Mouse (Mus musculus): Measurements from ENCODE around the gene Zik1. TPM values are rescaled to one million over a fixed set of nuclear protein-coding genes. Genes with fewer than 3 reads are reported as not detected.

Gene Zik1
- polyA plus RNA-seq, 2 experiments: 8.6 to 12.8 TPM

GRCm38 (mm10) chr7:10443031-10443430, 52.2 kb downstream of the Zik1 start, which contains the start of gene Vmn1r67:
TSS of gene Vmn1r67 (plus strand) at chr7:10443331.
- Histone ChIP-seq H3K27ac (replicated peaks; ENCODE audit: low read depth, low read length) (no peak within 1 kb of the TSS), H3K36me3 (ENCODE audit: control insufficient read depth, insufficient read depth, low read length) (no peaks in the 10 kb centered on the region)
- no peak for ATAC-seq (ENCODE audit: low FRiP score, low read depth)

More at GRCm38 (mm10) chr7:10443031-10443430, 52.2 kb downstream of the Zik1 start, which contains the start of gene Vmn1r67:
- H3K9me3 ChIP-seq (ENCODE audit: control insufficient read depth, low read length): 0 out of 2 replicates have a peak, but pooled peaks cover 3% of the 10 kb centered on the region
- no peak for DNase-seq (ENCODE audit: low spot score)
- H3K4me1 ChIP-seq (ENCODE audit: control insufficient read depth, insufficient read depth, low read length): no peaks in the 10 kb centered on the region
- no peak within 1 kb of the TSS for H3K4me3 ChIP-seq (replicated peaks; ENCODE audit: low read length)
- no peak within 1 kb of the TSS for H3K9ac ChIP-seq (ENCODE audit: low read depth, low read length, severe bottlenecking)
- H3K27me3 ChIP-seq (ENCODE audit: control insufficient read depth, insufficient read depth, low read length): no peaks in the 10 kb centered on the region
- no peak within 1 kb of the TSS for H3K4me2 ChIP-seq (replicated peaks; ENCODE audit: low read depth, low read length, severe bottlenecking)
- no peak for TF ChIP-seq POLR2A (IDR thresholded peaks at IDR 0.05; ENCODE audit: borderline replicate concordance, extremely low read depth, insufficient read depth, insufficient read length)

Other genes with a start within 250 kb of the Zik1 start
- gene Vmn1r66, start 217.4 kb downstream of the Zik1 start, polyA plus RNA-seq (2012; rRNA removed): not detected in 2 replicates
- gene Vmn1r66, start 217.4 kb downstream of the Zik1 start, polyA plus RNA-seq (2014; fragmentation: Nextera tagmentation; extraction: Ambion mirVana): not detected in 2 replicates
- not detected in 2 replicates for gene Vmn1r67, start 52.1 kb downstream of the Zik1 start, polyA plus RNA-seq (2012; rRNA removed)
- gene Vmn1r67, start 52.1 kb downstream of the Zik1 start, polyA plus RNA-seq (2014; fragmentation: Nextera tagmentation; extraction: Ambion mirVana): not detected in 2 replicates
- gene Vmn1r68, start 63.1 kb upstream of the Zik1 start, polyA plus RNA-seq (2012; rRNA removed): not detected in 2 replicates
- gene Vmn1r68, start 63.1 kb upstream of the Zik1 start, polyA plus RNA-seq (2014; fragmentation: Nextera tagmentation; extraction: Ambion mirVana): not detected in 2 replicates
- gene Vmn1r69, start 118.3 kb upstream of the Zik1 start, polyA plus RNA-seq (2012; rRNA removed): not detected in 2 replicates
- gene Vmn1r69, start 118.3 kb upstream of the Zik1 start, polyA plus RNA-seq (2014; fragmentation: Nextera tagmentation; extraction: Ambion mirVana): not detected in 2 replicates
- not detected in 2 replicates for gene Vmn1r70, start 136.1 kb upstream of the Zik1 start, polyA plus RNA-seq (2012; rRNA removed)
- not detected in 2 replicates for gene Vmn1r70, start 136.1 kb upstream of the Zik1 start, polyA plus RNA-seq (2014; fragmentation: Nextera tagmentation; extraction: Ambion mirVana)
- not detected in 2 replicates for gene Nlrp4b, start 192.4 kb upstream of the Zik1 start, polyA plus RNA-seq (2012; rRNA removed)
- not detected in 2 replicates for gene Nlrp4b, start 192.4 kb upstream of the Zik1 start, polyA plus RNA-seq (2014; fragmentation: Nextera tagmentation; extraction: Ambion mirVana)